Mouse (Mus musculus) brain, embryonic 14.5 days (tissue): ENCODE data around the gene Mrpl44.

ENCODE experiments used
- CTCF ChIP-seq: fragments of 200-500 bp; IDR thresholded peaks from 2 replicates; pipeline ENCODE4 v1.5.1; 2012; ENCODE audit warnings: inconsistent platforms, mild to moderate bottlenecking, moderate library complexity, borderline replicate concordance; ENCODE audit not compliant: insufficient read depth, insufficient read length; ENCODE audit errors: extremely low read depth
- POLR2A ChIP-seq: fragments of 200-500 bp; IDR thresholded peaks from 2 replicates; pipeline ENCODE4 v1.6.1; 2012; ENCODE audit warnings: mild to moderate bottlenecking, inconsistent platforms, borderline replicate concordance; ENCODE audit not compliant: poor library complexity, insufficient read depth, insufficient read length, severe bottlenecking; ENCODE audit errors: extremely low read depth

DNA sequence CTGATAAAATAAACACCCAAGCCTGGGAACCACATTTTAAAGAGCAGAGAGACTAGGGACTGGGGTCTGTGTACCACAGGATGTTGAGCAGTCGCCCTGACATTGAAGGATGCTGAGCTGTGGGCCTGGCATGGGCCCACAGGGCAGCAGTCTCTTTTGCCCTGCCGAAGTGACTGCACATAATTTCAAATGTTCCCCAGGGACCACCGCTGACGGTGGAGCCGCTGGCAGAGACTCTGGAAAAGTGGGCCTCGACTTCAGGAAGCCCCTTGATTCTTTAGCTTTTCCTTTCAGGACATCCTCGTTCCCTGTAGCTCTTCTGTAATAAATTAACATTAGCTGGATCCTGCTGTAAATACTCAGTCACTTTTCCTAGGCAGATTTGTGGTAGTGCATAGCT is 18.7 kb upstream of the Mrpl44 start:
- TF ChIP-seq POLR2A (no peak), CTCF (no peak)
